Mouse (Mus musculus): ENCODE results near the gene Tpd52l1. TPM values are rescaled to one million over a fixed set of nuclear protein-coding genes. Genes with fewer than 3 reads are reported as not detected.

The Tpd52l1 gene
- total and polyA plus RNA-seq, 2 experiments from 2014 or later = 24.4 to 62.0 TPM

DNA sequence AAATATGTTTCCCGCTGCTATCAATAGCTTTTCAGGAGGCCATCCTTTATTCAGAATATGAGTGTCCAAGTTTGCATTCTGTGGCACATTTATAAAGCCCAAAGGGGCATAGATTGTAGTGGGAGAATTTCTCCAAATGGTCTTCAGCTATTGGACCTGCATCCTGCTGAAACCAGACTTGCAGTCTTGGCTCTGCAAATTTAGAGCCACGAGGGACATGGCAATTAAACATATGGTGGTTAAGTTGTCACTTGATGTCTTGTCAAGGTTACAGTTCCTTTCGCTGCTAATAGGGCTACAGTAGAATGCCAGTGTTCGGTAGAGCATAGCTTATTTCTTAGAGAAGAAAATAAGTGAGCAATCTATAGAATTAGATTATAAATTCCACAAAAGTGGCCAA lies 148.7 kb downstream of the Tpd52l1 start:
- 69% methylated on average over 4 of the region's 4 CpGs for WGBS
- Histone ChIP-seq H3K4me3 (ENCODE audit: low read length) (no peak overlapping the region), H3K4me2 (ENCODE audit: low read depth, low read length) (no peak overlapping the region), H3K27me3 (ENCODE audit: insufficient read depth, low read length) (no peaks in the 10 kb centered on the region), H3K9ac (replicated peaks; ENCODE audit: low read length) (no peak overlapping the region), H3K9me3 (ENCODE audit: low read length) (no peaks in the 10 kb centered on the region), H3K36me3 (ENCODE audit: insufficient read depth, low read length) (no peaks in the 10 kb centered on the region), H3K27ac (no peak overlapping the region), H3K4me1 (ENCODE audit: insufficient read depth, low read length) (no peaks in the 10 kb centered on the region)
- ATAC-seq = 0 out of 2 replicates have a peak, but pooled peaks have one; percentile 10
- no peak for DNase-seq (ENCODE audit: low spot score)
- TF ChIP-seq CTCF (IDR thresholded peaks at IDR 0.05; ENCODE audit: low read depth) = no peak

DNA sequence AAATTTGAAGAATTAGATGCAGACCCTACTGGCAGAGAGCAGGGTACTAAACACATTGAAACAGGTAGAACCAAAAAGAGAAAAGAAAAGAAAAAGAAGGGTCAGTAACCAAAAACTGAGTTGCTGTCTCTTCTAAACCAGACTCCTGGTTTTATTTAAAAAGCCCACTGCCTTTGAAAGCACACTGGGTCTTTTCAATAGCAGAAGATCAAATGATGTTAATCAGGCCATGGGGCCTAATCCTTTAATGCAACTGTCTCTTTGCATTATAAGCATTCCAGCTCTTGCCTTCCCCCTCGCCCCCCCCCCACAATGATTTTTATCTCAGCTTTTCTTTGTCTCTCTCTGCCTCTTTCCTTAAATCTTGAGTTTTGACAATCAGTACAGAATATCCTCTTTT lies 149.3 kb downstream of the Tpd52l1 start:
- Histone ChIP-seq H3K36me3 (ENCODE audit: insufficient read depth, low read length) (no peaks in the 10 kb centered on the region), H3K4me3 (ENCODE audit: low read length) (no peak overlapping the region), H3K4me1 (ENCODE audit: insufficient read depth, low read length) (no peaks in the 10 kb centered on the region), H3K27me3 (ENCODE audit: insufficient read depth, low read length) (no peaks in the 10 kb centered on the region), H3K4me2 (ENCODE audit: low read depth, low read length) (no peak overlapping the region), H3K9me3 (ENCODE audit: low read length) (no peaks in the 10 kb centered on the region), H3K9ac (replicated peaks; ENCODE audit: low read length) (no peak overlapping the region), H3K27ac (no peak overlapping the region)
- 33% methylated on average over 1 of the region's 1 CpGs for WGBS
- ATAC-seq (no peak), DNase-seq (ENCODE audit: low spot score) (no peak)
- no peak for TF ChIP-seq CTCF (IDR thresholded peaks at IDR 0.05; ENCODE audit: low read depth)

DNA sequence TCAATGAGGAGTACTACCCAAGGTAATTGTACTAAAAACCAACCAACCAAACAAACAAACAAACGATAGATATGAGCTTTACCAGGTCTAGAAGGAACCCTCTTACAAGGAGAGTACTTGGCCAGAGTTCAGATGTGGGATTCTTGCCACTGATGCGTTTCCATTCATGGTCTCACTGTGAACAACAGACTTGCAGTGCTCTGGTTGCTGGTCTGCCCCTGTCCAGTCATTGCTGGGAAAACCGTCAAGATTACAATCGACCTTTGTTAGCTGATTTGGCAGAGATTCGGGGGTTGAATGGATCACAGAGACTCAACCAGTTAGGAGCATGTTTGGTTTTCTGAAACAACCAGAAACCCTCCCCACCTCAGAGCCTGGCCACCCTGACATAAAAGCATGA lies 150.1 kb downstream of the Tpd52l1 start:
- no peaks in the 10 kb centered on the region for H3K4me1 ChIP-seq (ENCODE audit: insufficient read depth, low read length)
- TF ChIP-seq CTCF (IDR thresholded peaks at IDR 0.05; ENCODE audit: low read depth) = no peak
- no peaks in the 10 kb centered on the region for H3K27me3 ChIP-seq (ENCODE audit: insufficient read depth, low read length)
- no peak overlapping the region for H3K27ac ChIP-seq
- 21% methylated on average over 5 of the region's 5 CpGs for WGBS
- no peaks in the 10 kb centered on the region for H3K9me3 ChIP-seq (ENCODE audit: low read length)
- H3K4me2 ChIP-seq (ENCODE audit: low read depth, low read length) = no peak overlapping the region
- H3K36me3 ChIP-seq (ENCODE audit: insufficient read depth, low read length) = no peaks in the 10 kb centered on the region
- peak; percentile 51 for DNase-seq (ENCODE audit: low spot score)
- ATAC-seq = no peak
- no peak overlapping the region for H3K9ac ChIP-seq (replicated peaks; ENCODE audit: low read length)
- no peak overlapping the region for H3K4me3 ChIP-seq (ENCODE audit: low read length)

DNA sequence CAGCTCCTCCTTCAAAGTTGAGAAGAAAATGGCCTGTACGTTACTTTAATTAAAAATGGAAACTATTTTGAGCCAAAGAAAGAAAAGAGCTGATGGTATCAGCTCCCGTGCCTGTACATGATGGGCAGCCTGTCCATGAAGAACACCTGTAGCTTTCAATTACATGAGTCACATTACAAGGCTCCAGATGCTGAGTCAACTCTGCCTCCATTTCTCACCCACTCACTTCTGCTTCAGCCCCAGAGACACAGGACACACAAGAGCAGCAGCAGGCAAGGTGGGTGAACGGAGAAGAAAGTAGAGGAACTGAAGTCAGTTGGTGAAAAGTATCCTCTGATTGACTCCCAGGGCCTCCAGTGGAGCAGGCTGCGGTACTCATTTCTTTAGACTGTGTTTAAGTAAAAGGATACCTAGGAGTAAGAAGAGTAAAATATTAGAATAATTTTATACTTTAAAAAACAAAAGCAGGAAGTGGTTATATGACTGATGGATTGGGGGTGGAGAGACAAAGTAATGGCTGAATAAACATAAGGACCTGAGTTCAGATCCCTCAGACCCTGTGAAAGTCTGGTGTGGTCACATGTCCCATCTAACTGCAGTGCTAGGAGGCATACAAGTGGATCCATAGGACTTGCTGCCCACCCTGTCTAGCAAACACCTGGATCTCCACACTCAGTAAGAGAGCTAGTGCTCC lies 156.9 kb downstream of the Tpd52l1 start:
- WGBS = 89% methylated on average over 4 of the region's 4 CpGs
- DNase-seq (ENCODE audit: low spot score) = no peak

DNA sequence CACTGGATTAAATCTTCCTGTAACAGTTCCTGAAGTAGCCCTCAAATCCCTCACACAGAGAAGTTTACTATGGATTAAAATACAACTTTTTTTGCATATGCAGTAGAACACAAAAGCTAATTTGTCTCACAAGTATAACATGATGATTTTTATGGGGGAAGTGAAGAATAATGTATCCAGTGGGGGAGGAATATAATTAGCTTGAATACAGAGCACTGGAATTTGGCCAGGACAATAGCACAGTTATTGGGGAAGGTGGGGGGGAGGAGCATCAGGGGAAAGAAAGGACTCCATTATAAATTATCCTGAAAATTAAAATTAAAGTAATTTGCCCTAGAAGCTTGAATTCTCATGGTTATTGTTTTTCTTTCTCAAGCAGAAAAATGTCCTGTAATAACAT lies 158.0 kb downstream of the Tpd52l1 start:
- Histone ChIP-seq H3K27me3 (ENCODE audit: insufficient read depth, low read length) (no peaks in the 10 kb centered on the region), H3K4me2 (ENCODE audit: low read depth, low read length) (no peak overlapping the region), H3K9ac (replicated peaks; ENCODE audit: low read length) (no peak overlapping the region), H3K9me3 (ENCODE audit: low read length) (no peaks in the 10 kb centered on the region), H3K27ac (no peak overlapping the region), H3K4me3 (ENCODE audit: low read length) (no peak overlapping the region), H3K36me3 (ENCODE audit: insufficient read depth, low read length) (no peaks in the 10 kb centered on the region), H3K4me1 (ENCODE audit: insufficient read depth, low read length) (no peaks in the 10 kb centered on the region)
- no peak for TF ChIP-seq CTCF (IDR thresholded peaks at IDR 0.05; ENCODE audit: low read depth)
- ATAC-seq = no peak
- DNase-seq (ENCODE audit: low spot score) = no peak

More for the DNA sequence above, 156.9 kb downstream of the Tpd52l1 start:
- no peak overlapping the region for H3K4me2 ChIP-seq (ENCODE audit: low read depth, low read length)
- no peak overlapping the region for H3K27ac ChIP-seq
- no peaks in the 10 kb centered on the region for H3K36me3 ChIP-seq (ENCODE audit: insufficient read depth, low read length)
- no peak for TF ChIP-seq CTCF (IDR thresholded peaks at IDR 0.05; ENCODE audit: low read depth)
- H3K9me3 ChIP-seq (ENCODE audit: low read length) = no peaks in the 10 kb centered on the region
- H3K9ac ChIP-seq (replicated peaks; ENCODE audit: low read length) = no peak overlapping the region
- no peak overlapping the region for H3K4me3 ChIP-seq (ENCODE audit: low read length)
- H3K27me3 ChIP-seq (ENCODE audit: insufficient read depth, low read length) = no peaks in the 10 kb centered on the region
- ATAC-seq = no peak
- no peaks in the 10 kb centered on the region for H3K4me1 ChIP-seq (ENCODE audit: insufficient read depth, low read length)

Other genes with a start within 250 kb of the Tpd52l1 start
- gene Hddc2, start 132.6 kb downstream of the Tpd52l1 start, total RNA-seq (2014; rRNA removed) = 20.5 and 33.3 TPM in 2 replicates
- gene Hddc2, start 132.6 kb downstream of the Tpd52l1 start, polyA plus RNA-seq (2015; fragmentation: Nextera tagmentation; extraction: Ambion mirVana) = 80.1 and 80.7 TPM in 2 replicates
- 10.5 and 11.2 TPM in 2 replicates for gene Rnf217, start 163.2 kb upstream of the Tpd52l1 start, total RNA-seq (2014; rRNA removed)
- 1.8 TPM in 2 replicates for gene Rnf217, start 163.2 kb upstream of the Tpd52l1 start, polyA plus RNA-seq (2015; fragmentation: Nextera tagmentation; extraction: Ambion mirVana)